Mouse (Mus musculus) neutrophil, adult 5-6 weeks (primary cell): ENCODE results near the gene Pim1. TPM values are rescaled to one million over a fixed set of nuclear protein-coding genes. Genes with fewer than 3 reads are reported as not detected.

Experiments
- total RNA-seq: library from RNA; stranded (forward); fragments of 200-1000 nt; gene quantifications from 2 replicates; pipeline ENCODE4 v1.2.3, GENCODE M21; 2017

Pim1 gene
- total RNA-seq, 1 experiment from 2014 or later, result 632 TPM

Other genes with a start within 250 kb of the Pim1 start
- gene Ppil1, start 226.6 kb upstream of the Pim1 start, total RNA-seq, result 23.1 and 25.7 TPM in 2 replicates
- 65.4 and 72.1 TPM in 2 replicates for gene BC004004, start 222.0 kb upstream of the Pim1 start, total RNA-seq
- gene Pi16, start 173.1 kb upstream of the Pim1 start, total RNA-seq, result 151 and 159 TPM in 2 replicates
- gene Mtch1, start 142.8 kb upstream of the Pim1 start, total RNA-seq, result 65.8 and 67.3 TPM in 2 replicates
- 184 and 192 TPM in 2 replicates for gene Fgd2, start 129.8 kb upstream of the Pim1 start, total RNA-seq
- gene Gm17657, start 58.9 kb downstream of the Pim1 start, total RNA-seq, result not detected in 2 replicates
- gene Tbc1d22b, start 59.0 kb downstream of the Pim1 start, total RNA-seq, result 9.8 and 9.9 TPM in 2 replicates
- gene Tmem217, start 61.6 kb downstream of the Pim1 start, total RNA-seq, result not detected in 2 replicates
- gene Rnf8, start 124.0 kb downstream of the Pim1 start, total RNA-seq, result 42.8 and 51.9 TPM in 2 replicates
- 29.8 and 31.2 TPM in 2 replicates for gene Gm28043, start 124.1 kb downstream of the Pim1 start, total RNA-seq
- gene Cmtr1, start 169.8 kb downstream of the Pim1 start, total RNA-seq, result 499 and 528 TPM in 2 replicates
- 9.7 and 16.4 TPM in 2 replicates for gene Ccdc167, start 226.3 kb downstream of the Pim1 start, total RNA-seq